Mouse (Mus musculus) retina, postnatal 1 day (tissue): ENCODE measurements around the gene Adam23.

Experiments
- DNase-seq: peaks from one replicate; pipeline ENCODE4 v3.0.0-alpha.2; 2012

The Adam23 gene

DNA sequence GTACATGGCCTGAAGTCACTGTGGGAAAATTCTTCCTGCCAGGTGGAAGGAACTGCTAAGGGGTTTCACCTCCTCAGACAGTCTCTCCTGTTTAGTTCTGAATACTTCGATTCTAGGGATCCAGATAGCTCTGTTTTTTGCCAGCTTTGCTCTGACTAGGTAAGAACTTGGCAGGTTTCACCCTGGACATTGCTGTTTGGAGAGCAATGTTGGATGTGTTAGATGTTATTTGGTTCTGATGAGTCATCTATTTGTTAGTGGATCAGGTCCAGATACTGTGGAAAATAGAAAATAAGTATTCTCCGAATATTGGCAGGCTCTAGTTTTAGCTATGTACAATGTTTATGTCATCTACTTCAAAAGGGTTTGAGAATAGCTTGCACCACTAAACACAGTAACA is 41.0 kb downstream of the Adam23 start:
- DNase-seq, result no peak

DNA sequence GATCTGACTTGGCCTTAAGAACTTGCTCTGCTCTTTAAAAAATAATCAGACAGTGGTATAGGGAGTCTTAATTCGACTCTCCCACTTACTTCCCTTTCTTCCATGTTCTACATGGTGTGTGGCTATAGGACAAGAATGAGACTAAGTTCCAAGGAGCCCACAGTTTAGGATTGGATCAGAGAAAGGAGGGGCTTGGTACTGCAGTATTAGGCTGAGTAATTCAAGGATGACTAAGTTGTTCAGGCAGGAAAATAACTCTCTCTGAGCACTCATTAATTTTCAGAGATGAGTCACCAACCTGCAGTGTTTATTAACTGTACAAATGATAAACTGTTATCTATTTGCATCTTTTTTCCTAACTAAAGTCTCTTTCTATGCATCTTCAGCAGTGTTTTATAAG is 45.3 kb downstream of the Adam23 start:
- DNase-seq, result no peak

DNA sequence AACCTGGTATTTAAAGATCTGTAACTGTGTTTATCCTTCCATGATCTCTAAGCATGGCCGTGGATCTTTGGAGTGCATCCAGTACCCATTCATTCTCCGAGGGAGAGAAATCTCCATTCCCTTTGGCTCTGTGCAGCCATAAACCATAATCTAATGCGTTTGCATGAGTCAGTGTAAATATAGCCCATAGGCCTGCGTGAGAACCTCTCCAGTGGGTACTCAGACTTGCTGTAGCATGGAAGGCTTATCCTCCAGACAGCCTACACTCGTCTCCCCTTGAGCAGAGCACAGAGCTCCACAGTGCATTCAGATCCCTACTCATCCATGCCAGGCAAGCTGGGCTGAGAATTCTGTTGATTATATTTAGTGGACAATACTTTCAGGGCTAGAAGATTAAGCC is 47.6 kb downstream of the Adam23 start:
- DNase-seq, result no peak

DNA sequence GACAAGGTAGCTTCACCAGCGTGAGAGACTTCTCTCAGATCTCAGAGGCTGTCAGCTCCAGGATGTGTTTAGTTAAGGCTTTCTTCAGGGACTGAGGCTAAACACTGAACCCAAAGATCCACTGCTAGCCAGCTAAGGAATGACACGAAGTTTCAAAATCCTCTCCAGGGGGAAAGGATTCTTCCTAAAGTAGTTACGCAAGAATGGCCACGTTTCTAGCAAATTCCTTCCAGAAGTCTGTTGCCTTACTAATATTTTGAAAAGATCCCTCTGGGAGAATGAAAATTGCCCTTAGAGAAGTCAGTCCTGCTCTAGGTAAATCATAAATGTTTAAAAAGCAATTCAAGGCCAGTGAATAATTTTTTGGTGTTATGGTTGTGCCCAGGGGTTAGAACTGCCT is 61.7 kb downstream of the Adam23 start:
- DNase-seq, result no peak

DNA sequence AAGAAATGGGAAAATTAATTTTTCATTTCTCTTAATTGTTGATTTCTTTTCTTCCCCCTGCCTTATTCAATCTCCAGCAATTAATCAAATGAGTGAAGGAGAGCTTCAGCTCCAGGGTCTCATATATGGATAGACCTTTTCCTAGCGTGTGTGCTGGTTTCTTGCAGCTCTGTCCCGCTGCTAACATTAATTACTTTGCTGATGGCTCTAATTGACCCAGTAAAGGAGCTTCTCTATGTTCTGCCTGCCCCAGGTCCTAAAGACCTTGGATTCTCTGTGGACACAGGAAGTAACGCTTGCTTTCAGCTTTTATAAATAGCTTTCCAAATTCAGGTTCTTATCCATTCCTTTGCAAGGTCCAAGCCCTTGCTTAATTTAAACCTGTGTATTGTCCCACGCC is 63.1 kb downstream of the Adam23 start:
- peak; percentile 78 for DNase-seq

DNA sequence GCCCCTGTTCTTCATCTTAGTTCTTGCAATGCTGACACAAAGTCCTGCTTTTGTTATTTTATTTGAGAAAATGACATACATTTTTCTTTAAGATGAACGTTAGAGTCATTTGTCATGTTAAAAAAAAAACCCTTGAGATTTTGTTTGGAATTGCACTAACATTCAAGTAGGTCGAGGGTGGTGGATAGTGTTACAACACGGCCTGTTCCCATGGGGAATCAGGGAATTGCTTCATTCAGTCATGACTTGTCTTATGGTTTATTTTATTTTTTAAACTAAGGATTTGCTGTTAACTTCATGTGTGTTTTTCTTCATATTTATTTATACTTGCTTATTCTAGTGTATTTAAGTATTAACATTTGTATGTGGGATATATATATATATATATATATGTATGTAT is 65.7 kb downstream of the Adam23 start:
- DNase-seq, result no peak

DNA sequence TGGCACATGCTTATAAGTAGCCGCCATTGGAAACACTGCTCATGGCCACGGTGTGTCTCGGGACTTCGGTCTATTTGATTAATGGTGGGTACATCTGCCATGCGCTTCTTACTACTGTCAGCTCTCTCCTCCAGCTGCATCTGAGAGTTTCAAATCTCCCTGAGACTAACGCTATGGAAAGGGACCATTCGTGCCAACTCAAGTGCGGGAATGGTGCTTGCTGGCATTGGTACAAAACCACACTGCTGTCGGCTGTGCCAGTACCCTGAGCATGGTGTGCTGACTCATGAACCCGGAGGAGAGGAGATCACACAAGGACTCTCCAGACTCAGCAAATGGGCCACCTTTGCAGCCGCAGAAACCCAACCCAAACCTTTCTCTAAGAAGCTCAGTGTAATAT is 72.1 kb downstream of the Adam23 start:
- no peak for DNase-seq

DNA sequence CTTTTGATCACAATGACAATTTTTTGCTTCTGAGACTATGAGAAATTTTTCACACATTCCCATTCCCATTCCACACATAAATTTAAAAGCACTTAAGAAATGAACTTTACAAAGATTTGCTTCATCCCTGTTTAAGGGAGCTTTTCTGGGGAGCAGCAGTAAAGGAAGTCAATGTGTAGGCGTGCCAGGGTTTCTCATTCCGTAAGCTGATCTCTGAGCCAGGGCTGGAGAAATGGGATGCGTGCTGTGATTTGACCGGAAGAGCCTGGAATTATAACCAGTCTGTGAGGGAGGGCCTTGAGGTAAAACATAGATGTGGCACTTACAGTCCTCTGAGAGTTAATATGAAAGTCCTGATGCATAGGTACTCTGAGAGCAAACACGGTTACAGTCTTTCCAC is 73.1 kb downstream of the Adam23 start:
- no peak for DNase-seq

DNA sequence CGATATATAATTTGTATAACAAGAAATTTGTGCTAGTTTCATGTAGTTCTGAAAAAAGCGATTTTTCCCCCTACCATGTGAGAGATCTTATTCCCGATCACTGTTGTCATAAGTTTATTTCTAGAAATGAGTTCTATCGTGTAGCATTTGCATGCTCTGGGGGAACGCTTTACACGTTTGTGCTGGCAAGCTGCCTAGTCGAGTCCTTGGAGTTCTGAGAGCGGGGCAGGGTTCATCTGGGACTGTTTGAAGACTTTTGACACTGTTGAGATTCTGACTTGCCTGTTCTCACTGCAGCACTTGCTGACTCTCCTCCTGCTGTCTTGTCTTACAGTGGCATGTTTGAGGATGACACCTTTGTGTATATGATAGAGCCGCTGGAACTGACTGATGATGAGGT is 84.2 kb downstream of the Adam23 start:
- DNase-seq, result no peak

DNA sequence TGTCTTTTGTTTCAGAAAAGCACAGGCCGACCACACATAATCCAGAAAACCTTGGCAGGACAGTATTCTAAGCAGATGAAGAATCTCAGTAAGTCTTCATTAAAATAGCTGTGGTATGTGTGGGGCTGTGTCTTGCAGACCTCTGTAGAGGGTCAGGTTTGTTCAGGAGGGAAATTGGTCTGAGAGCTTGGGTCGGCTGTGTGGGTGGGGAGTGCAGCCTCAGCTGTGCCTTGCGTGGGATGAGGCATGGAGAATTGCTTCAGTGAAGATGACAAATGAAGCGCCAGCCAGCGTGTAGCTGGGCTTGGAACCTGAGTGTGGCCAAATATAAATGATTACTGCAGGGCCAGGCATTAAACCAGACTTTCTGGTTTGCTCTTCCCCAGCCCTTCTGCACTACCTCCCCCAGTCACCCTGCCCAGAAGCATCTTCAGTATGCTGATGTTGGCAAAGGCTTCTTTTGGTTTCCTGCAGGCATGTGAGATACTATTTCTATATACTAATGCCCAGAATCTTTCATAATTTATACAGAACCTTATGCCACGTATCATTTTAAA is 88.7 kb downstream of the Adam23 start:
- DNase-seq, result no peak

DNA sequence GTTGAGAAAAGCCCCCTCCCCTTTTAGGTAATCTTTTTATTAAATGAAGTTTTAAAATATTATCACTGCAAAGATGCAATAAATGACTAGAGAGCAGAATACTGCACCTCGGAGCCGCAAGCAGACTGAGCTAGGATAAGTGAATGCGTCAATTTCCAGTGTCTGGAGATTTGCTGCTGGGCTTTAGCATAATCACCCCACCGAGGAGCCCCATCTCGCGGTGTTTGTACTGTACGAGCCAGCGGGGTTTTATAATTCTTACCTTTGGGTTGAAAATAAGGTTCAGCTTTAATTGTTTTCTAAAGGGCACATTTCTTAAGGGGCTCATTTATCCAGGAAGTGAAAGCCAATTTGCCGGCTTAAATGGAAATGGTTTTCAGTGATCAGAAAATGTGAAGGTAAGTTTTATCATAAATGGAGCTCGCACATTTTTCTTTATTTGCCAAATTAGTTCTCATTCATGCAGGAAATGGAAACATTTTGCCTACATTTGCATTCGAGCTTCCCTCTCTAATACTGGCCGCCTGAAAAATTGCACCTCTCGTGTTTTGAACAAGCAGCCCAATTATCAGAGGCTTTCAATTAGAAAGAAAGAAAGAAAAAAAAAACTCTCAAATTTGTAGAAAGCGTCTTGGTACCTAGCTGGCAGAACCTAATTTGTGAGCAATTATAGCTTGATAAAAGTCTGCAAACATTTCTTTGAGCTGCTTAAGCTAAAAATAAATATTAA is 94.4 kb downstream of the Adam23 start:
- no peak for DNase-seq

DNA sequence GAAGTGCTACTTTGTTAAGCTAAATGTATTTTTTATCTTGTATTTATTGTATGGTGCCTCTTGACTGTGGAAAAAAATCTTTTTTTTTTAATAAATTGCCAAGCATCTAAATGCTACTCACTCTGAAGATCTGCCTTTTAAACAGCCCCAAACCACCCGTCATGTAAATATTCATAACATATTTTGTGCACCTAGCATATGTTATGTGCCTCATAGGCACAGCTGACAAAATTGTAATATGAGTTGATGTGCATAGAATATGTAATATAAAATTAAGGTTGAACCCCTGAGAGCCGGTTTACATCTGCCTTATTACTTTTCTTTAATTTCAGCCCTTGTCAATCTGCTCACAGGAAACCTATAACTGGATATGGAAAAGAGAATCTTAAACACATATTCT is 98.4 kb downstream of the Adam23 start:
- DNase-seq, result no peak

DNA sequence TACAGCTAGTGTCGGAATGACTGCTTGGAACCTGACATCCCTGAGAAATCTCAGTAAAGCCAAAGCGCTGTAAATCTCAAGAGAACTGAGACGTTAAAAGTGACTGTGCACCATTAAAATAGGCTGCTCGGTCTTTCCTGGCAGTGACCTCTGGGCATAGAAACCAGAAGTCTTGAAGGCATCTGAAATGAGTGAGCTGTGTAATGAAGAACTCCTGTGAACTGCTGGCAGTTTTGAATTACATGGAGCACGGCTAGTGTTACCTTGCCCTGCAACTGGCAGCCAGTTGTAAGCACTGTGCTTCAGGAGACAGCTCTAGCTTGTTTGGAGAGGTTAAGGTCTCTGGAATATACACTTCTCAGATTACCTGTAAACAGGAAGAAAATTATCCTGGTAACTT is 107.3 kb downstream of the Adam23 start:
- no peak for DNase-seq

DNA sequence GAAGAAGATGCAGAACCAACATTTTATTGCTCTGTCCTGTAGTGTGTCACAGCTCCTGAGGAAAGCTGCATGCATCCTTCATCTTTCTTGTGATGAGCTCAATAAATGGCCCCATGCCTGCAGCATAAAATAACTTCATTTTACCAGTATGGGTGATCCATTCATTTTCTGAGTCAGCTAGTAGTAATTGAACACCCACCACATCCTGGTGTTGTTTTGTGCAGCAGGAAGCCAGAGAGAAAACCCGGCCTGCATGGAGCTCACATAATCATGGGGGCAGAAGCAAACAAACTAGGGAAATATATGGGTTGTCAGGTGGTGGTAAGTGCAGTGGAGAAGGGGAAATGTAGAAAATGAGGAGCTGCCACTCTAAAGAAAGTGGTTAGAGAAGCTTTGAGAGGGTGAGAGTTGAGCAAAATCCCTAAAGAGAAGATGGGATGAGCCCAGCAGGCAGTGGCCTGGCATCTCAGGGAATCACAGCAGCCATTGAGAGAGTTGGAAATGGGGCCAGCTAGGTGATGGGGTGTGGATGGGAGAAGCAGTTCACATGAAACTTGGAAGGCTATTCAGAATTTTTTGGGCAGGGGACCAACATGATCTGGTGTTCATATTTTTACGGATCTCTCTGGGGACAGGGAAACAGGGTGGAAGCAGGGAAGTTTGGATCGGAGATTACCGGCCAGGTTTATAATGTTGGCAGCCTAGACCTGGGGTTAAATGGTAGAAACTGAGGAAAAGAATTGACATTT is 116.3 kb downstream of the Adam23 start:
- DNase-seq, result no peak

DNA sequence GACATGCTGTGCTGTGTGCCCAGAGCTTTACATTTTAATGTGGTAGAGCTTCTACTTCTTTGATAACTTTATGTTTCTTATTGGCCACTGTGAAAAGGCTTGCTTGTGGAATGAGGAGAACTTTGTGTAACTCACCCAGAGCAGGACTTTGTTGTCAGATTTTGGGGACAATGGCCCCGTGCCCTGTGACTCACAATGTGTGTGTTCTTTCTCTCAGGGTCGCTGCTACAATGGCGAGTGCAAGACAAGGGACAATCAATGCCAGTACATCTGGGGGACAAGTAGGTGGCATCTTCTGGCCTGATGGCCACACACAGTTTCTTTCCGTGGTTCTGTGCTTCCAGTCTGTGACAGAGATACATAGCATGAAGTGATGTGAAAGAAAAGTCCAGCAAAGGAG is 118.2 kb downstream of the Adam23 start:
- no peak for DNase-seq

DNA sequence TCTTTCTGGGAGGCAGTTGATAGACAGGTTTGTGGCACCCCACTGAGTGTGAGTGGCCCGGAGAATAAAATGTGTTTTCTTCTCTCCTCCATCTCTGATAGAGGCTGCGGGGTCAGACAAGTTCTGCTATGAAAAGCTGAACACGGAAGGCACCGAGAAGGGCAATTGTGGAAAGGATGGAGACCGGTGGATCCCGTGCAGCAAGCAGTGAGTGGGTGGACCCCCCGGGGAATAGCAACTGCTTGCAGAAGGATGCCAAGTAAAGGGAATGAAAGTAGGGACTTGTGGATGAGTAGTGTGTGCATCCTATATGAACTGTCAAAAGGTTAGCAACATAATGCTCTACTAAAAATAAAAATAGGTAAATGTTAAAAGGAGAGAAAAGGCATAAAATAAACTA is 120.8 kb downstream of the Adam23 start:
- DNase-seq, result no peak

DNA sequence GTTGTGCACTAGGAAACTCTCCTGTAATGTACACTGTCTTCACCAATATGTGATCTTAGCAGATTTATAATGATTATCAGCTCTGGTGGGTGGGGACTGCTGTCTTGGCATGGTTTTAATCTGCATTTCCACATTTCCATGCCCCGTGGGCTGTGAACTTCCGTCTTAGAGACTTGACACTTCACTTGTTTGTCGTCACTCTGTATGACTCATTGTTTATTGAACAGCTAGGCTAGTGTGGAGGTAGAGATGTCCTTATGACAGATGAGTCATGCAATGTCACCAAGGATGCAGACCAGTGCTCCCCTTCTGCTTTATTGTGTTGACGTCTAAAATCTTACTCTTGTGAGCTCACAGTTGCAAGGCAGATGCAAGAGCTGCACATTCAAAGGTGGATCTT is 121.3 kb downstream of the Adam23 start:
- DNase-seq, result no peak

DNA sequence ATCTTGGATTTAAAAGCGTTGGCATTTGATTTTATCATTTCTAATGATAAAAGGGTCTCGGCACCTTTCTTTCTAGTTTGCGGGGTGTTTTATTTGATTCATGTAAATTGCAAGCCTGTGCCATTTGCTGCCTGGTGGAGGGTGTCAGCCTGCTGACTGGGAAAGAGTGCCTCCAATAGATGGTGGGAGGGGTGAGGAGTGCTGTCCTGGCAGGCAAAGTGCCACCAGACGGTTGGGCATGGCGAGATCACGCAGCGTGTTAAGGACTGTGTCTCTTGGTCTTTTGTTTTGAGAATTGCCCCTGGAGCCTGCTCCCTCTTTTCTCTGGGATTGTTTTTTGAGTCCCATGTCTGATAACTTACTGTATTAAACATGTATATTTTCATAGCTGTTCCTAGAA is 126.5 kb downstream of the Adam23 start:
- peak; percentile 17 for DNase-seq

DNA sequence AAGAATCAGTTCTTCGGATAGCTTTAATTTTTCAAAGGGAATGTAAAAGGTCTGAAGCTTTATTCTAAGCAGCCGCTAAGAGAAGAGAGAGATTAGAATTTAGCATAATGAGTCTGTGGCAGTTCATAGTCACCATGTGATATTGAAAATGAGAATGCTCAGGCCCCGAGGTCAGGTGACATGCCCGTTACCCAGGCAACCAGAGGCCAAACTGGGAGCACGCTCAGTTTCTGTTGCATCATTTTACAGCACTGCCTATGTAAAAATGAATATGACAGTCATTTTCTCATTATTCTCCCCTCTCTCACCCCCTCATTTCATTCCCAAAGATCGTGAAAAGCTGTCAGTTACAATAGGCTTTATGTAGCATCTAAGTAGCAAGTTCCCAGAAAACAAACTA is 127.7 kb downstream of the Adam23 start:
- DNase-seq, result peak; percentile 79

DNA sequence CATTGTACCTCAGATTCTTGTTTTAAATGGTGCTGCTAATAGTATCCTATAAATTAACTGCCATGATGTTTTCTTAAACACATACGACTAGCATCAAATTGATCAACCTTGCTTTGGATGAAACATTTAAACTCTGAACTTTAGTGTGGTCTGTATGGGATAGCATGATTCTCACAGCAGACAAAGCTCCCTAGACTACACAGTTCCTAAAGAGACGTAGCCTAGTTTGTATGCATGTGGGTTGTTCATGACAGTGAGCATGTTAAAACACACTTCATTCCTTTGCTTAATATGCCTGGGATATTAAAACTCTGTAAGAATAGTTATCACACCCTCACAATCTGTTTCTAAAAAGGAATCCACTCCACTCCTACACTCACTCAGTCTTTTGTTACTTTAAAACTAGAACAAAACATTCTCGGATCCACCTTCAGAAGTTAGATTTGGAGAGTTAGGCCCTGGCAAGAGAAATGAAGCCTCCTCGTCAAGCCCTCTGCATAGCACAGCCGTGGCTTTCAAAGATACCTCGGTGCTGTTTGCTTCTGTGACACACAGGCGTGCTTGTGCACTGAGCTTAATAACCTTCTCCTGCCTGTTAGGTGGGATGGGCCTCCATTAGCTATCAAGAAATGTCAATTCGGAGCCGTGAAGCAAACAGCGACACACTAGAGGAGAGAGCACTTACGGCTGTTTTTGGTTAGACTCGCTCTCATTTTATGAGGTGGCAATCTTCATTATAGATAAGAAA is 128.3 kb downstream of the Adam23 start:
- no peak for DNase-seq

DNA sequence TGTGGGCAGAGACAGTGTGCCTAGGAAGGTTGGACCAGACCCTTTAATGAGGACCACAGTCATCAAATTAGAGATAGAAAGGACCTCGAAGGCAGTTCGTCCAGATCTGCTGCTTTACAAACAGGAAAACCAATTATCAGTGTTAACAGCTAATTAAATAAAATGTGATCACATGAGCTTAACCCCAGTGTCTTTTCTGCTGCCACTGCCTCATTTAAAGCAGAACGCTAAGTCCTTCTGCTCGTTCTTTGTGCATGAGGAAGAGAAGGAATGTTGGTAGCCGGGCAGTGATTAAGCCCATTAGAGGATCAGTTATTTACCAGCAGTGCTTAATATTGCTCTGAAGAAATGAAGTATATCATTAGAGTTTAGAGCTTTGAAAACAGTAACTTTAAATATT is 131.1 kb downstream of the Adam23 start:
- DNase-seq, result peak; percentile 66

DNA sequence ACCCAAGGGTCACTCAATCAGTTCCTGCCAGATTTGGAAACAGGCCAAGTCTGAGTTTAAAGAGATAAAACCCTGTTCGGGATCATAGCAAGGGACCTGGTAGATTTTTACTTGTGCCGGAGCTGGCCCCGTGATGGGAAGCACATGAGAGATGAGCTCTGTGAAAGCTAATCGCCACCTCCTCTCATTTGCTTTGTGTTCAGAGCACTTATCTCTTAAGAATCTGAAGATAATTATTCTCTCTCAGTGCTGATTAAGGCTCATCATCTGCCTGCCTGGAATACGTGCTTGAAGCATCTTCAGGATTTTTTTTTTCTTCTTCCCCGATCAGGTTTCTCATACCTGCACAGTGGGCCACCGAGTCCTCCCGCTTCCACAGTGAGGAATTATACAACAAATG is 133.5 kb downstream of the Adam23 start:
- DNase-seq, result no peak

DNA sequence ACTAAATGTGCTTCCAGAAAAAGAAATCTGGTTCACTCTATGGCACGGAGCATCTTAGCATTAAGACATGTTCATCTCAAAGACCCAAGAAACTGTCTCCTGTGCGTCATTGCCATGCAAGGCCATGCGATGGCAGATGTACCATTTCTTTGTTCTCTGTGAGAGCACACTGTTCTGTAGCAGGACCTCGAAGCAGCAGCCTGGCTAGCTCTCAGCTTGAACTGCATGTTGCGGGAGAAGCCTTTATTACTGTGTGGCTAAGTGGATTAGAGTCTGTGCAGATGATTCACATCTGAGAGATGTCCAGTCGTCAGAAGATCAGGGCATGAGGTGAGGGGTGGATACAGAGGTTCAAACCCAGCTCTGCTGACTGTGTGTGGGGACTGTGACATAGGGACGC is 141.2 kb downstream of the Adam23 start:
- DNase-seq, result no peak
